Mouse (Mus musculus): ENCODE measurements around the gene Capn8.

- TF ChIP-seq TAL1 (IDR thresholded peaks at IDR 0.05; ENCODE audit: low read length): no peak
- no peak for TF ChIP-seq GATA1 (IDR thresholded peaks at IDR 0.05; ENCODE audit: low read length)
Measured at GRCm38 (mm10) chr1:182539023-182539940, 25.5 kb upstream of the Capn8 start.
